Mouse (Mus musculus) cerebellum, adult 9-11 months (tissue): Measurements from ENCODE around the gene Apol7a.

ENCODE experiments used
- DNase-seq: peaks from one replicate; pipeline ENCODE4 v3.0.0; 2022

The Apol7a gene

GRCm38 (mm10) chr15:77344127-77345125 lies 54.5 kb downstream of the Apol7a start:
- DNase-seq: peak; percentile 14

GRCm38 (mm10) chr15:77343527-77344091 lies 55.3 kb downstream of the Apol7a start:
- peak; percentile 71 for DNase-seq

GRCm38 (mm10) chr15:77342962-77343526 lies 55.9 kb downstream of the Apol7a start:
- peak; percentile 11 for DNase-seq

GRCm38 (mm10) chr15:77342005-77342404 lies 56.9 kb downstream of the Apol7a start:
- peak; percentile 13 for DNase-seq

DNA sequence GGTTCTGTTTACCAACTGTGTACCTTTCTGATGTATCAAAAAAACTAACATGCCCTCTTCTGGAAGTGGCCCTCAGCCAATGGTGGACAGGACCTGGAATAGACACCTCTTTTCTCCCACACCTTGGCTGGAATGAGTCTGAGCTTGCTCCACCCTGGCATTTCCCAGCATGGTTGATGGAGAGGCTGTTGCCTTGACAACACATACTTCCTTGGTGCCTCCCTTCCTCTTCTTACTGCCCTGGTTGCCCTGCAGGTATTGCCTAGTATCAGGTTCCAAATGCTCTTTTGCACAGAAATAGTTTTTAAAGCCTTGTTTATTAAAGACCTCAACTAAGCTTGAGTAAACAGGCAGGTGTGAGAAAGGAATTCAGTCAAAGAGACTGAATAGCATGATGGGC lies 58.3 kb downstream of the Apol7a start:
- DNase-seq: no peak

GRCm38 (mm10) chr15:77338924-77339429 lies 59.9 kb downstream of the Apol7a start:
- DNase-seq: no peak

DNA sequence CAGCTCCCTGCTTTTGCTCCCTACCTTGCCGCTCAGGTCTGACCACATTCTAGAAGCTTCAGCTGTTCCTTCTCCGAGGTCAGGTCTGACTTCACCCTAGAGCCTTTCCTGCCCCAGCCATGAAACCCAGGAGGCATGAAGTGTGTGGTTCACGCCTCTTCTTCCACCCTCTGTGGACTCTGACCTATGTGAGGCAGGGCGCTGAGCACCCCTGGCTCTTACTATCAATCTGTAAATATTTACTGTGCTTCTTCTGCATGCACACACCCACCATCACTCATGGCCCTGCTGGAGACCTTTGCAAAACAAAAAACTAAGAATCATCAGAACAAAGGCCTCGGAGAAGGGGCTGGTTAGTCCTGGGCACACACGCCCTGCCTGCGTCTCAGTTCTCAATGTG lies 60.5 kb downstream of the Apol7a start:
- no peak for DNase-seq
